Mouse (Mus musculus) G1E (cell line): ENCODE measurements around the gene Nags. TPM values are rescaled to one million over a fixed set of nuclear protein-coding genes. Genes with fewer than 3 reads are reported as not detected.

Experiments used
- ATAC-seq: 2 replicates; pipeline ENCODE4 v1.8.0; 2016; ENCODE audit warnings: mild to moderate bottlenecking; ENCODE audit not compliant: insufficient number of reproducible peaks, poor library complexity, low FRiP score, severe bottlenecking; ENCODE audit errors: extremely low read depth
- DNase-seq: peaks from one replicate; pipeline ENCODE4 v3.0.0; 2012; ENCODE audit warnings: low spot score
- H3K27me3 ChIP-seq: 2 replicates; pipeline ENCODE4 v1.6.1; 2012; ENCODE audit warnings: mild to moderate bottlenecking, low read length, inconsistent platforms; ENCODE audit not compliant: insufficient read depth
- H3K36me3 ChIP-seq: replicated peaks from 2 replicates; pipeline ENCODE3; 2012; ENCODE audit warnings: mild to moderate bottlenecking, inconsistent platforms
- H3K4me1 ChIP-seq: 2 replicates; pipeline ENCODE4 v1.6.1; 2012; ENCODE audit warnings: low read depth, low read length, inconsistent platforms, mixed read lengths; ENCODE audit not compliant: insufficient read depth
- H3K4me3 ChIP-seq: 2 replicates; pipeline ENCODE4 v1.5.1; 2012; ENCODE audit warnings: low read depth, mild to moderate bottlenecking, inconsistent platforms, low read length, moderate library complexity, mixed read lengths
- H3K9me3 ChIP-seq: replicated peaks from 2 replicates; pipeline ENCODE4 v1.6.1; 2012; ENCODE audit warnings: inconsistent platforms
- CTCF ChIP-seq: IDR thresholded peaks from 2 replicates; pipeline ENCODE4 v1.5.1; 2012; ENCODE audit warnings: low read depth, low read length, inconsistent platforms, mixed read lengths
- GATA1 ChIP-seq: IDR thresholded peaks from 2 replicates; pipeline ENCODE4 v1.6.1; 2012; ENCODE audit warnings: borderline replicate concordance, low read length, inconsistent platforms, mixed read lengths
- GATA2 ChIP-seq: IDR thresholded peaks from 2 replicates; pipeline ENCODE4 v1.6.1; 2012; ENCODE audit warnings: low read depth, low read length, inconsistent platforms, borderline replicate concordance
- POLR2AphosphoS5 ChIP-seq: IDR thresholded peaks from 2 replicates; pipeline ENCODE4 v1.6.1; 2012; ENCODE audit warnings: low read depth, low read length, inconsistent platforms; ENCODE audit not compliant: insufficient replicate concordance
- TAL1 ChIP-seq: conservative IDR thresholded peaks from 2 replicates; pipeline ENCODE4 v1.6.1; 2012; ENCODE audit warnings: low read depth, low read length, inconsistent platforms, mixed read lengths
- polyA plus RNA-seq: library from polyadenylated mRNA; stranded (reverse); fragments of >175 nt; gene quantifications from 2 replicates; pipeline ENCODE4 v1.2.3, GENCODE M21; 2012
- total RNA-seq, 2 experiments: library from RNA; stranded (forward) in 1 of 2; stranded (reverse) in 1 of 2; fragments of 200-1000 nt in 1 of 2; fragments of >200 nt in 1 of 2; fragmentation: Nextera tagmentation in 1 of 2; gene quantifications; 2 replicates each; pipeline ENCODE4 v1.2.3; 2014 to 2017

Nags gene
- total and polyA plus RNA-seq, 3 experiments, result not detected

- no peaks in the 10 kb centered on the region for H3K9me3 ChIP-seq
- ATAC-seq (no peak), DNase-seq (no peak)
- peaks cover 71% of the 10 kb centered on the region for H3K36me3 ChIP-seq
- H3K4me3 ChIP-seq, result no peak overlapping the region
- H3K4me1 ChIP-seq, result peaks cover 47% of the 10 kb centered on the region
- TF ChIP-seq GATA1, result no peak
- peaks cover 5% of the 10 kb centered on the region for H3K27me3 ChIP-seq
These were observed 48.5 kb downstream of the Nags start for GRCm38 (mm10) chr11:102193657-102194440.

GRCm38 (mm10) chr11:102196018-102196797 is 50.9 kb downstream of the Nags start:
- H3K4me3 ChIP-seq, result peak overlapping the region; percentile 33; the same call in 1 of the 2 replicates
- H3K27me3 ChIP-seq, result peaks cover 18% of the 10 kb centered on the region
- no peaks in the 10 kb centered on the region for H3K9me3 ChIP-seq
- H3K4me1 ChIP-seq, result peaks cover 25% of the 10 kb centered on the region
- TF ChIP-seq TAL1 (no peak), GATA2 (no peak), GATA1 (no peak), POLR2AphosphoS5 (no peak), CTCF (no peak)
- DNase-seq, result peak; percentile 69
- H3K36me3 ChIP-seq, result peaks cover 90% of the 10 kb centered on the region
- ATAC-seq, result no peak

- peaks cover 22% of the 10 kb centered on the region for H3K27me3 ChIP-seq
- H3K4me3 ChIP-seq, result no peak overlapping the region
- DNase-seq (no peak), ATAC-seq (no peak)
- H3K36me3 ChIP-seq, result peaks cover 90% of the 10 kb centered on the region
- H3K9me3 ChIP-seq, result no peaks in the 10 kb centered on the region
- peaks cover 24% of the 10 kb centered on the region for H3K4me1 ChIP-seq
- TF ChIP-seq POLR2AphosphoS5, result no peak
These were observed 52.9 kb downstream of the Nags start for GRCm38 (mm10) chr11:102198245-102198644.

Other genes with a start within 250 kb of the Nags start
- not detected in 2 replicates for gene Sost, start 178.5 kb upstream of the Nags start, total RNA-seq (2014; fragmentation: Nextera tagmentation)
- gene Sost, start 178.5 kb upstream of the Nags start, total RNA-seq (2017), result 0.06 TPM in 1 of 2 replicates, not detected in the other
- not detected in 2 replicates for gene Sost, start 178.5 kb upstream of the Nags start, polyA plus RNA-seq
- not detected in 2 replicates for gene Cfap97d1, start 161.2 kb upstream of the Nags start, total RNA-seq (2014; fragmentation: Nextera tagmentation)
- not detected in 2 replicates for gene Cfap97d1, start 161.2 kb upstream of the Nags start, total RNA-seq (2017)
- not detected in 2 replicates for gene Cfap97d1, start 161.2 kb upstream of the Nags start, polyA plus RNA-seq
- gene Dusp3, start 158.5 kb upstream of the Nags start, total RNA-seq (2014; fragmentation: Nextera tagmentation), result 12.5 and 17.3 TPM in 2 replicates
- gene Dusp3, start 158.5 kb upstream of the Nags start, total RNA-seq (2017), result 14.6 and 16.0 TPM in 2 replicates
- 3.4 and 4.8 TPM in 2 replicates for gene Dusp3, start 158.5 kb upstream of the Nags start, polyA plus RNA-seq
- not detected in 2 replicates for gene Mpp3, start 117.1 kb upstream of the Nags start, total RNA-seq (2014; fragmentation: Nextera tagmentation)
- 0.06 and 0.22 TPM in 2 replicates for gene Mpp3, start 117.1 kb upstream of the Nags start, total RNA-seq (2017)
- not detected in 2 replicates for gene Mpp3, start 117.1 kb upstream of the Nags start, polyA plus RNA-seq
- not detected in 2 replicates for gene Cd300lg, start 104.0 kb upstream of the Nags start, total RNA-seq (2014; fragmentation: Nextera tagmentation)
- gene Cd300lg, start 104.0 kb upstream of the Nags start, total RNA-seq (2017), result 0.06 TPM in 1 of 2 replicates, not detected in the other
- gene Cd300lg, start 104.0 kb upstream of the Nags start, polyA plus RNA-seq, result not detected in 2 replicates
- gene Mpp2, start 57.0 kb upstream of the Nags start, total RNA-seq (2014; fragmentation: Nextera tagmentation), result 16.1 and 17.2 TPM in 2 replicates
- 3.1 and 3.4 TPM in 2 replicates for gene Mpp2, start 57.0 kb upstream of the Nags start, total RNA-seq (2017)
- 11.9 and 13.9 TPM in 2 replicates for gene Mpp2, start 57.0 kb upstream of the Nags start, polyA plus RNA-seq
- not detected in 2 replicates for gene Ppy, start 44.2 kb upstream of the Nags start, total RNA-seq (2014; fragmentation: Nextera tagmentation)
- not detected in 2 replicates for gene Ppy, start 44.2 kb upstream of the Nags start, total RNA-seq (2017)
- gene Ppy, start 44.2 kb upstream of the Nags start, polyA plus RNA-seq, result 0.16 TPM in 1 of 2 replicates, not detected in the other
- not detected in 2 replicates for gene Pyy, start 37.7 kb upstream of the Nags start, total RNA-seq (2014; fragmentation: Nextera tagmentation)
- not detected in 2 replicates for gene Pyy, start 37.7 kb upstream of the Nags start, total RNA-seq (2017)
- gene Pyy, start 37.7 kb upstream of the Nags start, polyA plus RNA-seq, result not detected in 2 replicates
- 8.3 and 10.2 TPM in 2 replicates for gene Tmem101, start 10.9 kb downstream of the Nags start, total RNA-seq (2014; fragmentation: Nextera tagmentation)
- 12.9 and 16.7 TPM in 2 replicates for gene Tmem101, start 10.9 kb downstream of the Nags start, total RNA-seq (2017)
- gene Tmem101, start 10.9 kb downstream of the Nags start, polyA plus RNA-seq, result 8.1 and 14.3 TPM in 2 replicates
- gene Lsm12, start 39.8 kb downstream of the Nags start, total RNA-seq (2014; fragmentation: Nextera tagmentation), result 160 and 182 TPM in 2 replicates
- gene Lsm12, start 39.8 kb downstream of the Nags start, total RNA-seq (2017), result 44.1 and 51.8 TPM in 2 replicates
- 114 and 136 TPM in 2 replicates for gene Lsm12, start 39.8 kb downstream of the Nags start, polyA plus RNA-seq
- 37.8 and 45.9 TPM in 2 replicates for gene G6pc3, start 44.1 kb downstream of the Nags start, total RNA-seq (2014; fragmentation: Nextera tagmentation)
- 12.4 and 13.1 TPM in 2 replicates for gene G6pc3, start 44.1 kb downstream of the Nags start, total RNA-seq (2017)
- 14.6 and 14.8 TPM in 2 replicates for gene G6pc3, start 44.1 kb downstream of the Nags start, polyA plus RNA-seq
- gene Hdac5, start 84.7 kb downstream of the Nags start, total RNA-seq (2014; fragmentation: Nextera tagmentation), result 20.5 and 30.7 TPM in 2 replicates
- 24.0 and 24.4 TPM in 2 replicates for gene Hdac5, start 84.7 kb downstream of the Nags start, total RNA-seq (2017)
- 42.8 and 48.2 TPM in 2 replicates for gene Hdac5, start 84.7 kb downstream of the Nags start, polyA plus RNA-seq
- gene BC030867, start 103.4 kb downstream of the Nags start, total RNA-seq (2014; fragmentation: Nextera tagmentation), result 42.5 and 45.0 TPM in 2 replicates
- gene BC030867, start 103.4 kb downstream of the Nags start, total RNA-seq (2017), result 4.9 and 5.7 TPM in 2 replicates
- 5.4 and 10.1 TPM in 2 replicates for gene BC030867, start 103.4 kb downstream of the Nags start, polyA plus RNA-seq
- gene Asb16, start 123.2 kb downstream of the Nags start, total RNA-seq (2014; fragmentation: Nextera tagmentation), result not detected in 2 replicates
- 0.05 TPM in 1 of 2 replicates, not detected in the other for gene Asb16, start 123.2 kb downstream of the Nags start, total RNA-seq (2017)
- gene Asb16, start 123.2 kb downstream of the Nags start, polyA plus RNA-seq, result not detected in 2 replicates
- gene Tmub2, start 139.4 kb downstream of the Nags start, total RNA-seq (2014; fragmentation: Nextera tagmentation), result 17.9 and 24.4 TPM in 2 replicates
- 30.3 and 32.4 TPM in 2 replicates for gene Tmub2, start 139.4 kb downstream of the Nags start, total RNA-seq (2017)
- 27.2 and 27.6 TPM in 2 replicates for gene Tmub2, start 139.4 kb downstream of the Nags start, polyA plus RNA-seq
- gene Atxn7l3, start 151.1 kb downstream of the Nags start, total RNA-seq (2014; fragmentation: Nextera tagmentation), result 24.4 and 29.9 TPM in 2 replicates
- gene Atxn7l3, start 151.1 kb downstream of the Nags start, total RNA-seq (2017), result 24.0 and 24.7 TPM in 2 replicates
- gene Atxn7l3, start 151.1 kb downstream of the Nags start, polyA plus RNA-seq, result 60.0 and 65.2 TPM in 2 replicates
- gene Ubtf, start 174.2 kb downstream of the Nags start, total RNA-seq (2014; fragmentation: Nextera tagmentation), result 69.7 and 74.7 TPM in 2 replicates
- gene Ubtf, start 174.2 kb downstream of the Nags start, total RNA-seq (2017), result 133 and 151 TPM in 2 replicates
- 179 and 180 TPM in 2 replicates for gene Ubtf, start 174.2 kb downstream of the Nags start, polyA plus RNA-seq
- 5.9 and 596 TPM in 2 replicates for gene Slc4a1, start 220.7 kb downstream of the Nags start, total RNA-seq (2014; fragmentation: Nextera tagmentation)
- 1.1 and 1.5 TPM in 2 replicates for gene Slc4a1, start 220.7 kb downstream of the Nags start, total RNA-seq (2017)
- 2.3 and 2.9 TPM in 2 replicates for gene Slc4a1, start 220.7 kb downstream of the Nags start, polyA plus RNA-seq
- gene Rundc3a, start 247.9 kb downstream of the Nags start, total RNA-seq (2014; fragmentation: Nextera tagmentation), result not detected in 2 replicates
- 0.16 TPM in 1 of 2 replicates, not detected in the other for gene Rundc3a, start 247.9 kb downstream of the Nags start, total RNA-seq (2017)
- gene Rundc3a, start 247.9 kb downstream of the Nags start, polyA plus RNA-seq, result not detected in 2 replicates